Mouse (Mus musculus): ENCODE data around the gene Tcf15. TPM values are rescaled to one million over a fixed set of nuclear protein-coding genes. Genes with fewer than 3 reads are reported as not detected.

The Tcf15 gene
- 3.4 and 3.8 TPM in 2 replicates for polyA plus RNA-seq (2016; fragmentation: Nextera tagmentation; extraction: Ambion mirVana)

GRCm38 (mm10) chr2:152143279-152144157 is at the start of gene Tcf15:
Gene Tcf15, plus strand, starts transcription at chr2:152143561.
- H3K4me1 ChIP-seq, result peaks cover 37% of the 10 kb centered on the region
- H3K4me3 ChIP-seq, result peak within 1 kb of the TSS; percentile 48
- WGBS, result 1% methylated on average over 80 of the region's 118 CpGs
- peak within 1 kb of the TSS; percentile 78 for H3K4me2 ChIP-seq (replicated peaks)
- ATAC-seq (ENCODE audit: low FRiP score, low read depth), result peak; percentile 70
- no peaks in the 10 kb centered on the region for H3K9me3 ChIP-seq
- H3K9ac ChIP-seq (replicated peaks), result peak within 1 kb of the TSS; percentile 46
- H3K27me3 ChIP-seq, result peaks cover 80% of the 10 kb centered on the region
- no peak within 1 kb of the TSS for H3K27ac ChIP-seq (replicated peaks)
- no peaks in the 10 kb centered on the region for H3K36me3 ChIP-seq

- H3K9me3 ChIP-seq, result no peaks in the 10 kb centered on the region
- 0 out of 2 replicates have a peak overlapping the region, but pooled peaks have one; percentile 3 for H3K4me3 ChIP-seq
- H3K27me3 ChIP-seq, result peaks cover 52% of the 10 kb centered on the region
- WGBS, result 3% methylated on average over 28 of the region's 29 CpGs
- peaks cover 53% of the 10 kb centered on the region for H3K4me1 ChIP-seq
- peak overlapping the region; percentile 31; the same call in 1 of the 2 replicates for H3K9ac ChIP-seq (replicated peaks)
- ATAC-seq (ENCODE audit: low FRiP score, low read depth), result peak; percentile 24; the same call in 1 of the 2 replicates
- peaks cover 8% of the 10 kb centered on the region; the same call in 1 of the 2 replicates for H3K36me3 ChIP-seq
- H3K27ac ChIP-seq (replicated peaks), result peak overlapping the region; percentile 75
- H3K4me2 ChIP-seq (replicated peaks), result peak overlapping the region; percentile 34
Observed at GRCm38 (mm10) chr2:152094856-152095545, 48.4 kb upstream of the Tcf15 start.

GRCm38 (mm10) chr2:152096922-152097321 is 46.4 kb upstream of the Tcf15 start:
- peaks cover 39% of the 10 kb centered on the region for H3K4me1 ChIP-seq
- no peak overlapping the region; the same call in 1 of the 2 replicates for H3K27ac ChIP-seq (replicated peaks)
- no peak overlapping the region for H3K9ac ChIP-seq (replicated peaks)
- 71% methylated on average over 2 of the region's 2 CpGs for WGBS
- H3K4me3 ChIP-seq, result no peak overlapping the region
- no peak for ATAC-seq (ENCODE audit: low FRiP score, low read depth)
- peaks cover 5% of the 10 kb centered on the region; the same call in 1 of the 2 replicates for H3K36me3 ChIP-seq
- H3K27me3 ChIP-seq, result peaks cover 48% of the 10 kb centered on the region
- no peaks in the 10 kb centered on the region for H3K9me3 ChIP-seq
- no peak overlapping the region for H3K4me2 ChIP-seq (replicated peaks)

- Histone ChIP-seq H3K9ac (replicated peaks) (no peak overlapping the region), H3K27me3 (peaks cover 49% of the 10 kb centered on the region), H3K36me3 (peaks cover 5% of the 10 kb centered on the region; the same call in 1 of the 2 replicates), H3K9me3 (no peaks in the 10 kb centered on the region), H3K4me2 (replicated peaks) (no peak overlapping the region), H3K4me1 (peaks cover 32% of the 10 kb centered on the region), H3K27ac (replicated peaks) (peak overlapping the region; percentile 39), H3K4me3 (no peak overlapping the region)
- no peak for ATAC-seq (ENCODE audit: low FRiP score, low read depth)
- 74% methylated on average over 11 of the region's 11 CpGs for WGBS
Observed at GRCm38 (mm10) chr2:152097916-152098315, 45.4 kb upstream of the Tcf15 start.

GRCm38 (mm10) chr2:152099538-152099937 is 43.8 kb upstream of the Tcf15 start:
- H3K36me3 ChIP-seq, result no peaks in the 10 kb centered on the region
- peaks cover 41% of the 10 kb centered on the region for H3K27me3 ChIP-seq
- WGBS, result 77% methylated on average over 3 of the region's 3 CpGs
- no peak overlapping the region for H3K9ac ChIP-seq (replicated peaks)
- no peak overlapping the region for H3K27ac ChIP-seq (replicated peaks)
- no peak overlapping the region for H3K4me3 ChIP-seq
- no peaks in the 10 kb centered on the region for H3K9me3 ChIP-seq
- no peak for ATAC-seq (ENCODE audit: low FRiP score, low read depth)
- peaks cover 19% of the 10 kb centered on the region for H3K4me1 ChIP-seq
- no peak overlapping the region for H3K4me2 ChIP-seq (replicated peaks)

- no peak for ATAC-seq (ENCODE audit: low FRiP score, low read depth)
- Histone ChIP-seq H3K27me3 (peaks cover 23% of the 10 kb centered on the region; the same call in 1 of the 2 replicates), H3K27ac (replicated peaks) (no peak overlapping the region), H3K36me3 (no peaks in the 10 kb centered on the region), H3K9me3 (no peaks in the 10 kb centered on the region), H3K4me1 (peaks cover 22% of the 10 kb centered on the region), H3K9ac (replicated peaks) (no peak overlapping the region), H3K4me3 (no peak overlapping the region), H3K4me2 (replicated peaks) (no peak overlapping the region)
- 86% methylated on average over 13 of the region's 13 CpGs for WGBS
Observed at GRCm38 (mm10) chr2:152101761-152102160, 41.6 kb upstream of the Tcf15 start.

GRCm38 (mm10) chr2:152102369-152102768 is 41.0 kb upstream of the Tcf15 start:
- Histone ChIP-seq H3K4me3 (no peak overlapping the region), H3K36me3 (no peaks in the 10 kb centered on the region), H3K9me3 (no peaks in the 10 kb centered on the region), H3K9ac (replicated peaks) (no peak overlapping the region), H3K27ac (replicated peaks) (no peak overlapping the region), H3K4me1 (peaks cover 23% of the 10 kb centered on the region), H3K27me3 (peaks cover 23% of the 10 kb centered on the region; the same call in 1 of the 2 replicates), H3K4me2 (replicated peaks) (no peak overlapping the region)
- 75% methylated on average over 6 of the region's 6 CpGs for WGBS
- ATAC-seq (ENCODE audit: low FRiP score, low read depth), result no peak

GRCm38 (mm10) chr2:152104711-152105317 is 38.5 kb upstream of the Tcf15 start:
- H3K9me3 ChIP-seq, result no peaks in the 10 kb centered on the region
- no peaks in the 10 kb centered on the region for H3K36me3 ChIP-seq
- ATAC-seq (ENCODE audit: low FRiP score, low read depth), result no peak
- peaks cover 23% of the 10 kb centered on the region; the same call in 1 of the 2 replicates for H3K27me3 ChIP-seq
- peaks cover 22% of the 10 kb centered on the region for H3K4me1 ChIP-seq
- H3K27ac ChIP-seq (replicated peaks), result peak overlapping the region; percentile 58; the same call in 1 of the 2 replicates
- H3K4me3 ChIP-seq, result peak overlapping the region; percentile 70
- peak overlapping the region; percentile 77; the same call in 1 of the 2 replicates for H3K9ac ChIP-seq (replicated peaks)
- H3K4me2 ChIP-seq (replicated peaks), result peak overlapping the region; percentile 74
- WGBS, result 23% methylated on average over 17 of the region's 17 CpGs

GRCm38 (mm10) chr2:152105318-152106224 is 37.8 kb upstream of the Tcf15 start, which contains the start of gene Srxn1:
Gene Srxn1, plus strand, starts transcription at chr2:152105516.
- peak within 1 kb of the TSS; percentile 74 for H3K4me2 ChIP-seq (replicated peaks)
- under 1% methylated on average over 73 of the region's 84 CpGs for WGBS
- peak within 1 kb of the TSS; percentile 58 for H3K27ac ChIP-seq (replicated peaks)
- peaks cover 23% of the 10 kb centered on the region; the same call in 1 of the 2 replicates for H3K27me3 ChIP-seq
- H3K36me3 ChIP-seq, result no peaks in the 10 kb centered on the region
- peak within 1 kb of the TSS; percentile 77 for H3K9ac ChIP-seq (replicated peaks)
- H3K4me1 ChIP-seq, result peaks cover 22% of the 10 kb centered on the region
- ATAC-seq (ENCODE audit: low FRiP score, low read depth), result peak; percentile 86
- peak within 1 kb of the TSS; percentile 70 for H3K4me3 ChIP-seq
- H3K9me3 ChIP-seq, result no peaks in the 10 kb centered on the region

- no peak overlapping the region for H3K27ac ChIP-seq (replicated peaks)
- H3K27me3 ChIP-seq, result peaks cover 23% of the 10 kb centered on the region; the same call in 1 of the 2 replicates
Observed at GRCm38 (mm10) chr2:152106225-152106595, 37.2 kb upstream of the Tcf15 start.

More at GRCm38 (mm10) chr2:152106225-152106595, 37.2 kb upstream of the Tcf15 start:
- Histone ChIP-seq H3K36me3 (no peaks in the 10 kb centered on the region), H3K4me2 (replicated peaks) (peak overlapping the region; percentile 74), H3K9me3 (no peaks in the 10 kb centered on the region), H3K4me3 (peak overlapping the region; percentile 70), H3K4me1 (peaks cover 22% of the 10 kb centered on the region), H3K9ac (replicated peaks) (peak overlapping the region; percentile 77; the same call in 1 of the 2 replicates)
- 90% methylated on average over 3 of the region's 3 CpGs for WGBS
- ATAC-seq (ENCODE audit: low FRiP score, low read depth), result no peak
